Mouse (Mus musculus) liver, postnatal 0 days (tissue): ENCODE results near the gene Lnx2. TPM values are rescaled to one million over a fixed set of nuclear protein-coding genes. Genes with fewer than 3 reads are reported as not detected.

Experiments used
- ATAC-seq: fragments of 200-750 bp; cut with Nextera tagmentation; 2 replicates; pipeline ENCODE4 v1.8.0; 2017; ENCODE audit warnings: mild to moderate bottlenecking, moderate library complexity
- DNase-seq: peaks from one replicate; pipeline ENCODE4 v3.0.0-alpha.2; 2016
- H3K27ac ChIP-seq: fragments of 300-500 bp; sonication (generic); 2 replicates; pipeline ENCODE4 v1.5.1; 2014; ENCODE audit warnings: antibody characterized with exemption, moderate library complexity, mild to moderate bottlenecking, low read depth
- H3K27me3 ChIP-seq: fragments of 300-500 bp; sonication (generic); 2 replicates; pipeline ENCODE4 v1.6.1; 2014; ENCODE audit warnings: low read length, control low read depth, mixed read lengths; ENCODE audit not compliant: insufficient read depth
- H3K36me3 ChIP-seq: fragments of 300-500 bp; sonication (generic); replicated peaks from 2 replicates; pipeline ENCODE4 v1.6.1; 2014; ENCODE audit warnings: mild to moderate bottlenecking, control low read depth, low read length, moderate library complexity, mixed read lengths; ENCODE audit not compliant: insufficient read depth
- H3K4me1 ChIP-seq: fragments of 300-500 bp; sonication (generic); 2 replicates; pipeline ENCODE4 v1.6.1; 2014; ENCODE audit warnings: antibody characterized with exemption, mild to moderate bottlenecking, control low read depth; ENCODE audit not compliant: insufficient read depth
- H3K4me2 ChIP-seq: fragments of 300-500 bp; sonication (generic); 2 replicates; pipeline ENCODE4 v1.6.1; 2014; ENCODE audit warnings: low read depth, mild to moderate bottlenecking, low read length, moderate library complexity, mixed read lengths
- H3K4me3 ChIP-seq: fragments of 300-500 bp; sonication (generic); 2 replicates; pipeline ENCODE4 v1.5.1; 2014; ENCODE audit warnings: low read depth, low read length
- H3K9ac ChIP-seq: fragments of 300-500 bp; sonication (generic); replicated peaks from 2 replicates; pipeline ENCODE4 v1.6.1; 2014; ENCODE audit warnings: mild to moderate bottlenecking, moderate library complexity
- H3K9me3 ChIP-seq: fragments of 300-500 bp; sonication (generic); 2 replicates; pipeline ENCODE4 v1.6.1; 2016; ENCODE audit warnings: mild to moderate bottlenecking, control low read depth, low read length, mixed read lengths
- CTCF ChIP-seq: sonication (generic); IDR thresholded peaks from 2 replicates; pipeline ENCODE4 v1.5.1; 2016; ENCODE audit warnings: antibody characterized with exemption, low read depth
- EP300 ChIP-seq: IDR thresholded peaks from 2 replicates; pipeline ENCODE4 v1.6.1; 2016; ENCODE audit warnings: antibody characterized with exemption, low read depth, mild to moderate bottlenecking
- WGBS: fragments of 180-500 bp; shearing (Covaris S2); extraction: QIAGEN DNeasy Blood & Tissue Kit; methylation state at CpG from one replicate; pipeline ENCODE4 v1.1.7; 2014; ENCODE audit not compliant: insufficient replicate concordance; 5-methylcytosine and 5-hydroxymethylcytosine counted together
- polyA plus RNA-seq: library from polyadenylated mRNA; unstranded; fragments of >200 nt; fragmentation: Nextera tagmentation; extraction: Ambion mirVana; gene quantifications from 2 replicates; pipeline ENCODE4 v1.2.1, GENCODE M21; 2015

The Lnx2 gene
- polyA plus RNA-seq, 1 experiment from 2014 or later = 5.4 TPM

DNA sequence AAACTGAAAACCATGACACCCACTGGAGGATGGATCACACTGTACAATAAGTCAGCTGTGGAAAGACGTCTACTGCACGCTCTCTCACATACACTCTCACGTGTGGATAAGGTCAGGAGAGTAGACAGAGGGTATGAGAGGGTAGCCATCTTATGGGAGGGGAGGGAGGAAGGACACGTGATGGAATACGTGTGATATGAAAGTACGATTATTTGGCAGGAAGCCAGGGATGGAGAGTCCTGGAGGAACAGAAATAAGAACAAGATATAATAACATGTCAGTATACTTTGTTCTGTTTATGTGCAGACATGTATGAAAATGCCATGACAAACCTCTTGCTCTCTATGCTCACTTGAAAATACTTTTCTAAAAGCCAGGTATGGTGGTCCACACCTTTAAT is 41.1 kb downstream of the Lnx2 start:
- Histone ChIP-seq H3K36me3 (peaks cover 17% of the 10 kb centered on the region; the same call in 1 of the 2 replicates), H3K9ac (no peak overlapping the region), H3K4me2 (no peak overlapping the region), H3K27me3 (no peaks in the 10 kb centered on the region), H3K27ac (no peak overlapping the region), H3K4me3 (no peak overlapping the region), H3K4me1 (peaks cover 3% of the 10 kb centered on the region; the same call in 1 of the 2 replicates), H3K9me3 (no peaks in the 10 kb centered on the region)
- ATAC-seq (no peak), DNase-seq (no peak)
- WGBS = 68% methylated on average over 6 of the region's 6 CpGs
- TF ChIP-seq CTCF (no peak), EP300 (no peak)

DNA sequence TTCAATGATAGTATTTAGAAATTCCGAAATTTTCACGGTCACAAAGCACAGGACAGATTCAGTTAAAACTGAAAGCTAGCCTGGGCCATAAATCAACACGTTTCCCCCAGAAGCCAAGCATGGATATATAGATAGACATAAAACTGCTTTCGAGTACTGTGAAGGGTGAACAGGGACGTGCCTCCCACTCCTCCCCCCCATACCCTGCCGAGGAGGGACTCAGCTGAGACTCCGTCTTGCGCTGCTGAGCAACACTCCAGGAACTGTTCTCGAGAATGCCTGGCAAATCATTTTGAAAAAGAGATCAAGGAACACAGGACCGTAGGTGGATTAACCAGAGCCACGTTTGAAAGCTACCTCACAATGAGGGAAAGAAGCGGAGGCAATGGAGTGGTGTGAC is 42.1 kb downstream of the Lnx2 start:
- ATAC-seq (no peak), DNase-seq (no peak)
- Histone ChIP-seq H3K27me3 (no peaks in the 10 kb centered on the region), H3K9ac (no peak overlapping the region), H3K4me3 (no peak overlapping the region), H3K27ac (no peak overlapping the region), H3K36me3 (peaks cover 23% of the 10 kb centered on the region), H3K9me3 (no peaks in the 10 kb centered on the region), H3K4me2 (no peak overlapping the region), H3K4me1 (peaks cover 3% of the 10 kb centered on the region; the same call in 1 of the 2 replicates)
- 80% methylated on average over 12 of the region's 12 CpGs for WGBS
- TF ChIP-seq CTCF = no peak
- TF ChIP-seq EP300 = no peak

DNA sequence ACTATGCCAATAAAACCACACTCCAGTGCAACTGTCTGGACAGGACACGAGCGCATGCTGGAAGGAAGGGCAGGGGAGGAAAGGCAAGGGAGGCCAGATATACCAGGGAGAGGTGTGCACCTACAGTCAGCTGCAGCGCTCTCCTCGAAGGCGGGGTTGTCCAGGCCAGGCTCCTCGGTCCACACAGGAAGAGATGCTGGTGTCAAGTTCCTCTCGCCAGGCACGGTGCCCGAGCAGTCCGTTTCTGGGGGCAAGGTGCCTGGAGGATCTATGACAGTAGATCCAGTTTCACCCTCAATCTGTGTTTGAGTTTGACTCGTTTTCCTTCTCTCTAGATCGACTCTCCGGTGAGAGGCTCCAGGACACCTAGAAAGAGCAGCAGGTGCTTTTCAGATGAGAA is 43.2 kb downstream of the Lnx2 start:
- Histone ChIP-seq H3K4me1 (peaks cover under 1% of the 10 kb centered on the region; the same call in 1 of the 2 replicates), H3K27me3 (no peaks in the 10 kb centered on the region), H3K4me3 (no peak overlapping the region), H3K36me3 (peaks cover 33% of the 10 kb centered on the region), H3K27ac (no peak overlapping the region), H3K4me2 (no peak overlapping the region), H3K9ac (no peak overlapping the region), H3K9me3 (no peaks in the 10 kb centered on the region)
- ATAC-seq = no peak
- WGBS = 79% methylated on average over 13 of the region's 13 CpGs
- DNase-seq = no peak
- no peak for TF ChIP-seq EP300
- no peak for TF ChIP-seq CTCF

DNA sequence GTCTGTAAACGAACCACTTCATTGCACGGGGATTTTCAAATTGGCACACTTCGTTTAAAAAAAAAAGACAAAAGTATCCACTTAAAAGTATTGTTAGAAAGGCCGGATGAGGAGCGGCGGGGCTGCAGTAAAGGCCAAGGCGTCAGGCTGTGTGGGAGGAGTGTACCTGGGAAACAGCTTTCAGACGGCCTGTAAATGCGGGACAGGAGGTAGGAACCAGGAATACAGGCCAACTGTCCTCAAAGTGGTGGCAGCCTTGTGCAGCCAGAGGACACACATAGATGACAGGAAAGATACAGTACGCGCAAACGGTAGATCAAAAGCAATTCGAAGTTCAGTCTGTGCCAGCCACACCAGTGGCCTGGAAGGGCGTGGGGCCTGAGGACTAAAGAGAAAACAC is 45.1 kb downstream of the Lnx2 start:
- ATAC-seq (no peak), DNase-seq (no peak)
- H3K27ac ChIP-seq = no peak overlapping the region
- H3K36me3 ChIP-seq = peaks cover 48% of the 10 kb centered on the region
- TF ChIP-seq CTCF = no peak
- TF ChIP-seq EP300 = no peak
- no peaks in the 10 kb centered on the region for H3K27me3 ChIP-seq
- no peak overlapping the region for H3K4me3 ChIP-seq
- no peaks in the 10 kb centered on the region for H3K9me3 ChIP-seq
- H3K4me2 ChIP-seq = no peak overlapping the region
- 89% methylated on average over 14 of the region's 14 CpGs for WGBS
- H3K4me1 ChIP-seq = no peaks in the 10 kb centered on the region
- no peak overlapping the region for H3K9ac ChIP-seq

DNA sequence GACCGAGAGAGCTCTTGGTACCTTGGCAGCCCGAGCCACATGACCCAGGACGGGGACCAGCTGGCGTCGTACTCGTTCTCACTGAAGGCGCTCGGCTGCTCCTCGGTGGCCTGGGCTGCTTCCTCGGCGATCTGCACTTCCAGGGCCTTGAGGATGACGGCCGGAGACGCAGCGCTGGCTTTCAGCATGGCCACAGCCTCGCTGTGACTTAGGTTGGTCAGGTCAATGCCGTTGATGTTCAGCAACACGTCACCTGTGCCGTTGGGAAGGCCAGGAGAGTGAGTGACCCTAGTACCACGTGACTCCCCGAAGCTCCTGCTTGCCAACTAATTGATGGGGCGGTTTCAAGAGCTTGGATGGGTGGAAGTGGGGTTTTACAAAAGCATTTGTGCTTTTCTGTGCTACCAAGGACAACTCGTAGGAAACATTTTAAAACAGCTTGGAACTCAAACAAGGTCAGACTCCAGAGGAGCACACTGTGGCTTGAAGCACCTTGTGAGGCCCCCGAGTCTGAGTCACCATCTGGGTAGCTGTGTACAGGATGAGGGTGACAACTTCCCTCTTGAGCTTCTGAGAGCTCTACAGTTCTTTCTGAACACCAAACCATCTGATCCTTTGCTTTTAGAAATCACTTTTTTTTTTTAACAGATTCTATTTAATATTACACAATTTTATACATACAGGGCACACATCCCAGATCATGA is 51.9 kb downstream of the Lnx2 start:
- H3K4me1 ChIP-seq = no peaks in the 10 kb centered on the region
- no peak for DNase-seq
- H3K27me3 ChIP-seq = no peaks in the 10 kb centered on the region
- WGBS = 84% methylated on average over 24 of the region's 24 CpGs
- TF ChIP-seq CTCF (no peak), EP300 (no peak)
- H3K4me2 ChIP-seq = no peak overlapping the region
- no peak for ATAC-seq
- H3K27ac ChIP-seq = no peak overlapping the region
- H3K9ac ChIP-seq = no peak overlapping the region
- peaks cover 47% of the 10 kb centered on the region for H3K36me3 ChIP-seq
- H3K4me3 ChIP-seq = no peak overlapping the region
- no peaks in the 10 kb centered on the region for H3K9me3 ChIP-seq

DNA sequence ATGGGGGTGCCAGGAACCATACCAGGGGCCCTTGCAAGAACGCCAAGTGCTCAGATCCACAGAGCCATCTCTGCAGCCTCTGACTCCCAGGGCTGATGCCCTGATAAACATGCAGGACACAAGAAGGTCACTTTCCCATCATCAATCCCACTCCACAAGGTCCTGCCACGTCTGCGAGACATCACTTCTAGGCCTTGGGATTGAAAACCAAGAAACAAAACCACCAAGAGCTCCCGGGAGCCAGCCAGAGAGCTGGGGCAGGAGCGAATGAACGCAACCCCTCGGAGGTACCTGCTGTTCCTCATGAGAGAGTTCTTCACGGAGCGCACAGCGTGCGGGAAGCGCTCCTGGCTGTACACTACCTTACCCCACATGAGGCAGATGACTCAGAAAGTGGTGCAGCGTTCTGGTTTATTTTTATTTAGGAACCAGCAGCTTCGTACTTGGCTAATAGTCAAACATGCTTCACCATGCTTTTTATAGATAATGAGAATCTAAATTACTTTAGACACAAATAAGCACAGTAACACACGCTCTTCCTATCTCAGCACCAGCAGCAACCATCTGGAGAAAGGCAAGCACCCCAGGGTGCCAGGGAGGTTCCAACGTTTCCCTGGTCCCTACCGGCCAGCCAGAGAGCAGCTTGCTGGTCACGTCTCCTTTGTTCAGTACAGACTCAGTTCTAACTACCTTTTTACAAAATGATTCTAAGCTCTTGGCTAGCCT is 53.0 kb downstream of the Lnx2 start:
- H3K4me3 ChIP-seq = no peak overlapping the region
- H3K4me1 ChIP-seq = no peaks in the 10 kb centered on the region
- DNase-seq = no peak
- H3K4me2 ChIP-seq = no peak overlapping the region
- H3K27me3 ChIP-seq = no peaks in the 10 kb centered on the region
- H3K36me3 ChIP-seq = peaks cover 48% of the 10 kb centered on the region
- TF ChIP-seq EP300 = no peak
- no peak for TF ChIP-seq CTCF
- H3K9me3 ChIP-seq = no peaks in the 10 kb centered on the region
- ATAC-seq = no peak
- 87% methylated on average over 18 of the region's 18 CpGs for WGBS
- no peak overlapping the region for H3K27ac ChIP-seq
- no peak overlapping the region for H3K9ac ChIP-seq
